Mouse (Mus musculus): ENCODE data around the gene Slc25a11. TPM values are rescaled to one million over a fixed set of nuclear protein-coding genes. Genes with fewer than 3 reads are reported as not detected.
A peak's percentile ranks its signal among the peaks of the same experiment; 100 is the strongest.

The Slc25a11 gene
- total RNA-seq, 2 experiments from 2014 or later = 264 to 408 TPM

DNA sequence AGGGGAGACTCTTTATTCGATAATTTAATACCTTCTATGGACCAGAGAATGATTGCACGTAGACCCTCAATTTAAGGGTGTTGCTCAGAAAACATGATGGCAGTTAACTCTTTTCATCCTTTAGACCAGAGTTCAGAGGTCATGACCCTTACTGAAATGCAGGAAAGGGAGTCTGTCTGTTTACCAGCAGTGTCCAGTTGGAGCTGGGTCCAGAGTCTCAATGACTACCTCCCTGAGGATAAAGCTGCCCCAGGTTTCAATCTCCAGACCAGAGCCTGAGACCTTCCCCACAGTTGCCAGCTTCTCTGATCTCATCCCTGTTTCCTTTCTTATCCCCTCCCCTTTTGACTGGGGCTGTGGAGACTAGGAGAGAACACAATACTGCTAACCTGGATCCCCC is 31.3 kb upstream of the Slc25a11 start:
- intact Hi-C loops (cut with DNase I) = no loop called here
- Histone ChIP-seq H3K27ac (no peak overlapping the region), H3K4me3 (no peak overlapping the region)
- DNase-seq = no peak
- no peak for TF ChIP-seq CTCF (IDR thresholded peaks at IDR 0.05)

- no peak overlapping the region for H3K27ac ChIP-seq
- DNase-seq = no peak
- H3K4me3 ChIP-seq = no peak overlapping the region
- intact Hi-C loops (cut with DNase I) = no loop called here
- TF ChIP-seq CTCF (IDR thresholded peaks at IDR 0.05) = no peak
These were observed 30.8 kb upstream of the Slc25a11 start for GRCm38 (mm10) chr11:70678092-70678491.

- H3K27ac ChIP-seq = no peak overlapping the region
- peak; percentile 25 for DNase-seq
- intact Hi-C loops (cut with DNase I) = no loop called here
- H3K4me3 ChIP-seq = no peak overlapping the region
- TF ChIP-seq CTCF (IDR thresholded peaks at IDR 0.05) = no peak
These were observed 27.2 kb upstream of the Slc25a11 start for GRCm38 (mm10) chr11:70674501-70674900.

DNA sequence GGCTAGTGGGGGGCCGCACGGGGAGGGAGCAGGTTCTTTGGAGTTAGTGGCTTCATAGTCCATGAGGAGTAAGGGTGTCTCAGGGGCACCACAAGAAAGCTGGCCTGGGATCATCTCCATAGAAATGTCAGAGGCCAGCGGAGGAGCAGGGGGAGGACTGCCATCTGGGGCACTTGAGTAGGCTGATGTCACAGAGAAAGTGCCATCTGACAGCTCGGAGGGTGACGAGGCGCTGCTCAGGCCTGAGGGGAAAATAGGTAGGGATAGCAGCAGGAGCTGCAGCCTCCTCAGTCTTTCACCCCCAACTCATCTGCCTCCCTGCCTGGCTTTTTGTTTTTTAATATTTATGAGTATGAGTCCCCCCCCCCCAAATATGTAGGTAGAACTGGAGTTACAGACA is 26.7 kb upstream of the Slc25a11 start:
- intact Hi-C loops (cut with DNase I) = no loop called here
- Histone ChIP-seq H3K27ac (no peak overlapping the region), H3K4me3 (no peak overlapping the region)
- peak; percentile 13 for DNase-seq
- no peak for TF ChIP-seq CTCF (IDR thresholded peaks at IDR 0.05)

- Histone ChIP-seq H3K4me3 (no peak overlapping the region), H3K27ac (no peak overlapping the region)
- intact Hi-C loops (cut with DNase I) = no loop called here
- no peak for TF ChIP-seq CTCF (IDR thresholded peaks at IDR 0.05)
- DNase-seq = peak; percentile 25
These were observed 24.2 kb upstream of the Slc25a11 start for GRCm38 (mm10) chr11:70671333-70672047.

- peak; percentile 39 for DNase-seq
- intact Hi-C loops (cut with DNase I) = no loop called here
- no peak for TF ChIP-seq CTCF (IDR thresholded peaks at IDR 0.05)
- H3K4me3 ChIP-seq = peak overlapping the region; percentile 75
- peak overlapping the region; percentile 99 for H3K27ac ChIP-seq
These were observed 23.2 kb upstream of the Slc25a11 start for GRCm38 (mm10) chr11:70670483-70670882.

- Histone ChIP-seq H3K27ac (peak overlapping the region; percentile 99), H3K4me3 (peak overlapping the region; percentile 75)
- intact Hi-C loops (cut with DNase I) = loop anchor here (2.0 kb wide), 1 partner anchor 15 kb away; the partner anchor contains the start of gene Pfn1
- TF ChIP-seq CTCF (IDR thresholded peaks at IDR 0.05) = peak; percentile 73
- DNase-seq = peak; percentile 77
These were observed 22.5 kb upstream of the Slc25a11 start for GRCm38 (mm10) chr11:70669582-70670345.

- Histone ChIP-seq H3K27ac (peak within 1 kb of the TSS; percentile 99), H3K4me3 (peak within 1 kb of the TSS; percentile 75)
- peak; percentile 97 for DNase-seq
- TF ChIP-seq CTCF (IDR thresholded peaks at IDR 0.05) = no peak
- intact Hi-C loops (cut with DNase I) = loop anchor here (2.0 kb wide), 1 partner anchor 14 kb away; the partner anchor contains the start of gene Pfn1
These were observed 21.7 kb upstream of the Slc25a11 start, which contains the start of gene Spag7 for GRCm38 (mm10) chr11:70668771-70669505. Gene Spag7 (minus strand): TSS chr11:70669416.

- H3K4me3 ChIP-seq = peak overlapping the region; percentile 75
- intact Hi-C loops (cut with DNase I) = loop anchor here (2.0 kb wide), 1 partner anchor 14 kb away; the partner anchor contains the start of gene Pfn1
- peak overlapping the region; percentile 99 for H3K27ac ChIP-seq
- no peak for TF ChIP-seq CTCF (IDR thresholded peaks at IDR 0.05)
- DNase-seq = peak; percentile 90
These were observed 21.1 kb upstream of the Slc25a11 start for GRCm38 (mm10) chr11:70668335-70668770.

DNA sequence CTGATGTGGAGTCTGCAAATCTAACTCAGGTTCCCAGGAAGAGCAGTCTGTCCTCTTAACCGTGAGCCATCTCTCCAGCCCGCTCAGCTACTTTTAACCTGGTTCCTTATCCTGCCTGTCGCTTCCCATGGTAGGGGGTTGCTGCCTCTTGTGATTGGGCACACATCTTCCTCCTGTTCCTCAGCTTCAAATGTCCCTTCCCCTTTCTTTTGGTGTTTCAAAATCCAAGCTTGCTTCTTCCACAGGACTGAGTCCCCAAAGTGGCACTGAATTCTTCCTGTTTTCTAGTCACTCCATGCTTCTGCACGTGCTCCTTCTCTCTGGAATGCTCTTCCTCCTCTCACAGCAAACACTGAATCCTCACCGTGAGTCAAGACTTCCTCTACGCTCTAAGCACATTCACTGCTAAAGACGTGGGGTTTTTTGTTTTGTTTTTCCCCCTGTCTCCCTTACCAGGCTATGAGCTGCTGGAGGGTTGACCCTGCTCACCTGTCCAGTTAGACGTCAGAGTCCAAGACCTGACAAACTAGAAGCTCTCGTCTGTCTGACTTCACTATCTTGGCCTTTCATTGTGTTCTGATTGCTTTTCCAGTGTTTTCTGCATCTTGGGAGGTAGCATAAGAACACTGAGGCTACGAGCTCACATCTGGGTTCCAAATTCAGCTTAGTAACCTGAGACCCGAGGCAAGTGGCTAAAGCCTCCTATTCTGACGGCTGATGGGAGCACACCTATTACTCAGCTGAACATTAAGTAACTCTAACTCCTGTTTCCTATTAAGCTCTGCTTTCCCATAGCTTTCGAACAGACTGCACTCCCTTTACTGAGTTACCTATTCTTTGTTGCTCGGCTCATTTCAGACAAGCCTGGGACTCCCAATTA is 20.2 kb upstream of the Slc25a11 start:
- Histone ChIP-seq H3K4me3 (peak overlapping the region; percentile 75), H3K27ac (peak overlapping the region; percentile 99)
- intact Hi-C loops (cut with DNase I) = loop anchor here (2.0 kb wide), 1 partner anchor 13 kb away; the partner anchor contains the start of gene Pfn1
- DNase-seq = peak; percentile 12
- no peak for TF ChIP-seq CTCF (IDR thresholded peaks at IDR 0.05)

DNA sequence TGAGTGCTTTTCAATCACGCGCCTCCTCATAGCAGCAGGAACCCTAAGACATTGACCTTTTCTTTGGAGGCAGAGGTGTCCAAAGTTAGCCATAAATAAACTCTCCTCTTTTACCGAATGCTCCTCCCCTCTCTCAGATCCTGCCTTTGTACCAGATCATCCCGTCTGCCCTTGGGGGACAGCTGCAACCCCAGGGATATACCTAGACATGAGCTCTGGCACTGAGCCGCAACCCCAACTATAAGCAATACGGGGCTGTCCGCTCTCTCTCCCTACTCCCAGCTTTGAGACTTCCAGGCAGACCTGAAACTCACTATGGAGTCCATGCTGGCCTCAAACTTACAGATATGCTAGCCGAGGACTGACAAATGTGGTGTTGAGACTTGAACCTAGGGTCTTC is 19.4 kb upstream of the Slc25a11 start:
- Histone ChIP-seq H3K27ac (peak overlapping the region; percentile 99), H3K4me3 (peak overlapping the region; percentile 2)
- peak; percentile 41 for DNase-seq
- TF ChIP-seq CTCF (IDR thresholded peaks at IDR 0.05) = no peak
- intact Hi-C loops (cut with DNase I) = no loop called here

All from gastrocnemius, adult 2 months (tissue).